ENCODE assay signal across 9 mouse cellular contexts in genomic region chr2:77589205-77589901, GRCm38 (mm10).
A peak's percentile ranks its signal among the peaks of the same experiment; 100 is the strongest.
DNase-seq lines count a peak whose midpoint lies in the region; ATAC-seq and TF ChIP-seq lines count a peak whose summit lies in the region.
"Had no signal": no experiment of that assay in that cellular context is flagged by ENCODE, and none has a peak within 500 bp of the region (broad histone marks: within the 10 kb centered on the region; RNA-seq: fewer than 3 reads in every experiment).

No protein-coding gene starts in this region.

- intact Hi-C loops in heart, postnatal 14 days (cut with DNase I): no loop called here

- peak overlapping the region; percentile 43; the same call in 1 of the 2 replicates for H3K27ac ChIP-seq in midbrain, postnatal 0 days (ENCODE audit: low read depth, low read length)
- H3K27ac ChIP-seq: lung, embryonic 15.5 days had no signal

- H3K4me3 ChIP-seq in midbrain, postnatal 0 days (ENCODE audit: low read depth, low read length): no peak overlapping the region
- H3K4me3 ChIP-seq: lung, embryonic 15.5 days had no signal

- H3K9me3 ChIP-seq in midbrain, postnatal 0 days (ENCODE audit: low read length): 0 out of 2 replicates have a peak, but pooled peaks cover 6% of the 10 kb centered on the region
- H3K9me3 ChIP-seq: lung, embryonic 15.5 days had no signal

- ATAC-seq in midbrain, postnatal 0 days (ENCODE audit: low FRiP score): no peak; the same call in 1 of the 2 replicates
- no peak for ATAC-seq in megakaryocyte-erythroid progenitor cell, adult 5-6 weeks (replicated peaks; ENCODE audit: low FRiP score, low TSS enrichment, poor library complexity, severe bottlenecking)
- no peak for ATAC-seq in CD4-positive, CD25-positive, alpha-beta regulatory T cell, adult 4 months

- no peaks in the 10 kb centered on the region for H3K27me3 ChIP-seq in midbrain, postnatal 0 days (ENCODE audit: insufficient read depth, low read length)
- H3K27me3 ChIP-seq: lung, embryonic 15.5 days had no signal

- H3K36me3 ChIP-seq in midbrain, postnatal 0 days (ENCODE audit: insufficient read depth, low read length): no peaks in the 10 kb centered on the region
- H3K36me3 ChIP-seq: lung, embryonic 15.5 days had no signal

- peak; percentile 30 to 47 for DNase-seq in left cerebral cortex, adult 18-20 months (ENCODE audit: low spot score in 2 of 2)
- no peak for DNase-seq in left cerebral cortex, adult 11 months (ENCODE audit: low spot score)
- DNase-seq in cerebellum, postnatal 14 days: peak; percentile 96 to 98
- DNase-seq in heart, postnatal 14 days: peak; percentile 34 to 58
- peak; percentile 86 for DNase-seq in midbrain, postnatal 0 days (ENCODE audit: low spot score)
- no peak for DNase-seq in lung, postnatal 36 days

- no peak overlapping the region for H3K4me2 ChIP-seq in midbrain, postnatal 0 days (ENCODE audit: low read depth, low read length, poor library complexity, severe bottlenecking)
- H3K4me2 ChIP-seq: lung, embryonic 15.5 days had no signal

- TF ChIP-seq CTCF in midbrain, postnatal 0 days (IDR thresholded peaks at IDR 0.05): no peak

- WGBS in midbrain, postnatal 0 days: 69% methylated on average over 12 of the region's 12 CpGs

- no peaks in the 10 kb centered on the region for H3K4me1 ChIP-seq in midbrain, postnatal 0 days (ENCODE audit: insufficient read depth, low read length)
- H3K4me1 ChIP-seq: lung, embryonic 15.5 days had no signal

- no peak overlapping the region for H3K9ac ChIP-seq in midbrain, postnatal 0 days (replicated peaks; ENCODE audit: low read length, poor library complexity, severe bottlenecking)
- H3K9ac ChIP-seq: lung, embryonic 15.5 days had no signal

Comparison
In these comparisons a context has a peak if more than half of its experiments do, and no peak if none do; other contexts are left out.
1. DNase-seq: peak in left cerebral cortex, adult 18-20 months (2 of 2), cerebellum, postnatal 14 days (2 of 2), heart, postnatal 14 days (2 of 2) and midbrain, postnatal 0 days (single experiment); none in left cerebral cortex, adult 11 months (single experiment) and lung, postnatal 36 days (single experiment).